Mouse (Mus musculus) sigmoid colon, adult 10 weeks (tissue): ENCODE data around the gene Kif24. TPM values are rescaled to one million over a fixed set of nuclear protein-coding genes. Genes with fewer than 3 reads are reported as not detected.

Experiments used
- polyA plus RNA-seq: library from polyadenylated mRNA; stranded (reverse); fragments of 350-450 nt; fragmentation: Illumina TruSeq; extraction: RNeasy Lipid Tissue Mini Kit (QIAGEN cat#74804); gene quantifications from one replicate; pipeline ENCODE4 v1.2.3, GENCODE M21; 2014; ENCODE audit warnings: low read depth, low replicate concordance

Kif24 gene
- polyA plus RNA-seq, result 3.0 TPM

DNA sequence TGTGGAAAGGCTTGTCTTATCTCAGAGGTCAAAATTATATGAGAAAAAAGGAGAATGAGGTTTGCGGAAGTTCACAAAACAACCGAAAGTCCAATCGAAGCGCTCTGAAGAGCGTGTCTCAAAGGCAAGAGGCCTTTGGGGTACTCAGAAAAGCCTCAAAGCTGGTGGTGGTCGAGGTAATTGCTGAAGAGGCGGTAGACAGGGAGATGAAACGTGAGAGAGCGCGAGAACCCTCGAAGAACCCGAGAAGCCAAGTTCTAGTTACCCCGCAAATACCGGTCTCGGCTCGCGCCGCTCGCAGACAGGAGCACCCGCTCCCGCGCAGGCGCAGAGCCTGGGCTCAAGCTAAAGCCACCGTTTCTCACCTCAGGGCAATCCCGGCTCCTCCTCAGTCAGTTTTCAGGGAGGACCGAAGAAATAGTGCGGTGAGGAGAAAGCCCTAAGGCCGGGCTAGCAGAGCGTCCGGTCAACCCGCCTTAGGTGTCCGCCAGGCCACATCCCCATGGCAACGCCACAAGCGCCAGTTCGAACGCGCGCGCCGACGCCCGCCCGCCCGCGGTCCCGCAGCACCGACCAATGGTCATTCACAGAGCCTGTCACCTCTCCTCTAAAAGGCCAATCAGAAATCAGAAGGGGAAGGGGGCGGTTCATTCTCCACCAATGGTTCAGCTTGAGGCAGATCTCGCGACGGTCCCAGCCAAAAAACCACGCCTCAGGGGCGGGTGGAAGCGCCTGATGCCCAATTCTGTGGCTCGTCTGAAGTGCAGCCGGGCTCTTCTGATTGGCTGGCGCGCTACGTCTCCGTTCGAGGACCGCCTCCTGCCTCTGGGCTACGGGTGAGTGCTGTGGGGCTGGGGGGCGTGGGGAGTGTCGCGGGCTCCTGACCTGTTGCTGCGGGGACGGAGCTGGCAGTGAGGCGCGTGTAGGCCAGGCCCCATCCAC is at the start of gene Kif24, which contains the start of gene Nudt2:
Kif24 (minus strand) TSS at position 543 of the 942 bp plus-strand sequence.
Nudt2 (plus strand) TSS at position 807 of the 942 bp plus-strand sequence.

DNA sequence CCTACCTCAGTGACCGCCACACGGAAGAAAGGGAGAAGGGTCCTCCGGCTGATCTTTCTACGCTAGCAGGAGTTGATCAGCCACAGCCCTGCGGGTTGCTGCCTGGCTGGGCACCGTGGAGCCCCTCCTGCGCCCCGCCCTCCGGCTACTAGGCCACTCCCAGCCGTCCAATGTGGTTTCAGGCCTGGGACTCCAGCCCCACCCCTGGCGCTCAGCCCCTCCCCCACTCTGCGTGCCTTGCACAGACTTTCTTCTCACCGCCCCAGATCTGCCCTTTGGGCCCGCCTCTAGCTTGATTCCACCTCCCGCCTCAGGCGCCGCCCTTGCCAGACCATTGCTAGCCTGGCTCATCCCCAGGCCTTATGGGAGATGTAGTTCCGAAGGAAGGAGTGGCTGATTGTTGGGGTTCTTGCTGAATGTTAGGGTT is 38.3 kb upstream of the Kif24 start, which contains the start of gene AI464131:
AI464131 (minus strand) TSS at position 91 of the 427 bp plus-strand sequence.

DNA sequence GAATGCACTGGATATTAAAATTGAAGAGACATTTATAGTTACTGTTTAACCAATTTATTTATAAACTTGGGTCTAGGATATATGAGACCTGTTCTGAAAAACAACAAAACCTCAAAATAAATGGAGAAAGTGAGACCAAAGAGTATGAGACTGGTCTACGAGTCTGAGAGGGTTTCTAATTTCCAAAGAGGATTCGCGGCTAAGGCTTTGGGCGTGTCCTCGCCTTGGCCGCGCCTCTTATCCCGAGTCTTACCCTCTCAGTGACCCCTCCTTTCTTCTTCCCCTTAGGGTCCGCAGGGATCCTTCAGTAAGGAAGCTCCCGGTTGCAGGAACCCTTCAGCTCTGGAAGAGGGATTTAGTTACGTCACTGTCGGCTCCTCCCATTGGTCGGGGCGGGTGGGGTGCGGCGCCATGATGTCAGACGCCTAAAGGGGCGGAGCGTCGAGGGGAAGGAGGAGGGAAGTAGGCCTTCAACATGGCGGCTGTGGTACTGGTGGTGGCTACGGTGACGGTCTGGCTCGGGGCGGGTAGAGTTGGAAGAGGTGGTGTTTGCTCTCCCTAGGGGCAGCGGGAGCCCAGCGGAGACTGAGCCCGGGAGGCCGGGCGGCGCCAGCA is 116.0 kb downstream of the Kif24 start, which contains the start of gene Ubap1:
Ubap1 (plus strand) TSS at position 413 of the 615 bp plus-strand sequence.

Other genes starting within 250 kb of the Kif24 start
- 43.2 TPM for gene Ubap2, start 189.7 kb downstream of the Kif24 start, polyA plus RNA-seq
- 35.3 TPM for gene Dcaf12, start 150.0 kb downstream of the Kif24 start, polyA plus RNA-seq
- 56.7 TPM for gene Ubap1, start 115.9 kb downstream of the Kif24 start, polyA plus RNA-seq
- gene Nudt2, start 264 bp upstream of the Kif24 start, polyA plus RNA-seq, result 19.7 TPM
- 4.4 TPM for gene AI464131, start 38.2 kb upstream of the Kif24 start, polyA plus RNA-seq
- not detected for gene 1110017D15Rik, start 52.4 kb upstream of the Kif24 start, polyA plus RNA-seq
- 1.6 TPM for gene Fam219a, start 104.7 kb upstream of the Kif24 start, polyA plus RNA-seq
- not detected for gene Dnaic1, start 104.9 kb upstream of the Kif24 start, polyA plus RNA-seq
- gene Enho, start 175.4 kb upstream of the Kif24 start, polyA plus RNA-seq, result not detected
- gene Cntfr, start 232.2 kb upstream of the Kif24 start, polyA plus RNA-seq, result not detected
- gene Il11ra1, start 235.1 kb upstream of the Kif24 start, polyA plus RNA-seq, result 12.3 TPM
- gene Rpp25l, start 248.6 kb upstream of the Kif24 start, polyA plus RNA-seq, result 0.57 TPM